Mouse (Mus musculus): ENCODE measurements around the gene Sh3pxd2a. TPM values are rescaled to one million over a fixed set of nuclear protein-coding genes. Genes with fewer than 3 reads are reported as not detected.

Sh3pxd2a gene
- polyA plus RNA-seq, 1 experiment from 2014 or later: 0.82 TPM

- DNase-seq: no peak
- Histone ChIP-seq H3K9ac (replicated peaks) (no peak overlapping the region), H3K4me3 (ENCODE audit: low read depth, low read length) (no peak overlapping the region), H3K27ac (ENCODE audit: low read depth) (no peak overlapping the region), H3K4me2 (ENCODE audit: low read depth, low read length) (no peak overlapping the region), H3K27me3 (ENCODE audit: insufficient read depth, low read length) (peaks cover 20% of the 10 kb centered on the region), H3K4me1 (ENCODE audit: insufficient read depth) (no peaks in the 10 kb centered on the region), H3K36me3 (replicated peaks; ENCODE audit: insufficient read depth, low read length) (no peaks in the 10 kb centered on the region), H3K9me3 (ENCODE audit: low read length) (no peaks in the 10 kb centered on the region)
- ATAC-seq: no peak
- 68% methylated on average over 7 of the region's 7 CpGs for WGBS (ENCODE audit: insufficient replicate concordance)
- TF ChIP-seq EP300 (IDR thresholded peaks at IDR 0.05; ENCODE audit: low read depth) (no peak), CTCF (IDR thresholded peaks at IDR 0.05; ENCODE audit: low read depth) (no peak)
Observed at GRCm38 (mm10) chr19:47347021-47347643, 117.1 kb downstream of the Sh3pxd2a start.

- peaks cover 20% of the 10 kb centered on the region for H3K27me3 ChIP-seq (ENCODE audit: insufficient read depth, low read length)
- no peak for TF ChIP-seq EP300 (IDR thresholded peaks at IDR 0.05; ENCODE audit: low read depth)
- no peak for TF ChIP-seq CTCF (IDR thresholded peaks at IDR 0.05; ENCODE audit: low read depth)
- no peak overlapping the region for H3K27ac ChIP-seq (ENCODE audit: low read depth)
- no peaks in the 10 kb centered on the region for H3K4me1 ChIP-seq (ENCODE audit: insufficient read depth)
- 69% methylated on average over 8 of the region's 8 CpGs for WGBS (ENCODE audit: insufficient replicate concordance)
- H3K4me2 ChIP-seq (ENCODE audit: low read depth, low read length): no peak overlapping the region
- H3K9me3 ChIP-seq (ENCODE audit: low read length): no peaks in the 10 kb centered on the region
- no peak for ATAC-seq
- H3K9ac ChIP-seq (replicated peaks): no peak overlapping the region
- H3K4me3 ChIP-seq (ENCODE audit: low read depth, low read length): no peak overlapping the region
- no peak for DNase-seq
- no peaks in the 10 kb centered on the region for H3K36me3 ChIP-seq (replicated peaks; ENCODE audit: insufficient read depth, low read length)
Observed at GRCm38 (mm10) chr19:47346606-47347005, 117.6 kb downstream of the Sh3pxd2a start.

GRCm38 (mm10) chr19:47345851-47346568, 118.2 kb downstream of the Sh3pxd2a start:
- Histone ChIP-seq H3K27me3 (ENCODE audit: insufficient read depth, low read length) (peaks cover 20% of the 10 kb centered on the region), H3K36me3 (replicated peaks; ENCODE audit: insufficient read depth, low read length) (no peaks in the 10 kb centered on the region), H3K27ac (ENCODE audit: low read depth) (no peak overlapping the region), H3K9ac (replicated peaks) (no peak overlapping the region), H3K4me2 (ENCODE audit: low read depth, low read length) (no peak overlapping the region), H3K4me1 (ENCODE audit: insufficient read depth) (no peaks in the 10 kb centered on the region), H3K9me3 (ENCODE audit: low read length) (no peaks in the 10 kb centered on the region), H3K4me3 (ENCODE audit: low read depth, low read length) (no peak overlapping the region)
- TF ChIP-seq CTCF (IDR thresholded peaks at IDR 0.05; ENCODE audit: low read depth) (no peak), EP300 (IDR thresholded peaks at IDR 0.05; ENCODE audit: low read depth) (no peak)
- WGBS (ENCODE audit: insufficient replicate concordance): 60% methylated on average over 6 of the region's 6 CpGs
- DNase-seq (no peak), ATAC-seq (no peak)

- peaks cover 21% of the 10 kb centered on the region for H3K27me3 ChIP-seq (ENCODE audit: insufficient read depth, low read length)
- 5% methylated on average over 34 of the region's 39 CpGs for WGBS (ENCODE audit: insufficient replicate concordance)
- no peak for DNase-seq
Observed at GRCm38 (mm10) chr19:47343422-47343821, 120.8 kb downstream of the Sh3pxd2a start.

GRCm38 (mm10) chr19:47339165-47339564, 125.0 kb downstream of the Sh3pxd2a start:
- no peaks in the 10 kb centered on the region for H3K9me3 ChIP-seq (ENCODE audit: low read length)
- WGBS (ENCODE audit: insufficient replicate concordance): 8% methylated on average over 17 of the region's 17 CpGs
- H3K4me1 ChIP-seq (ENCODE audit: insufficient read depth): peaks cover 2% of the 10 kb centered on the region; the same call in 1 of the 2 replicates
- no peak overlapping the region for H3K27ac ChIP-seq (ENCODE audit: low read depth)
- no peak for TF ChIP-seq EP300 (IDR thresholded peaks at IDR 0.05; ENCODE audit: low read depth)
- peak; percentile 86 for TF ChIP-seq CTCF (IDR thresholded peaks at IDR 0.05; ENCODE audit: low read depth)
- no peak overlapping the region for H3K9ac ChIP-seq (replicated peaks)
- peak; percentile 82 for DNase-seq
- no peaks in the 10 kb centered on the region for H3K36me3 ChIP-seq (replicated peaks; ENCODE audit: insufficient read depth, low read length)
- ATAC-seq: no peak
- H3K4me2 ChIP-seq (ENCODE audit: low read depth, low read length): peak overlapping the region; percentile 52; the same call in 1 of the 2 replicates
- H3K4me3 ChIP-seq (ENCODE audit: low read depth, low read length): no peak overlapping the region
- H3K27me3 ChIP-seq (ENCODE audit: insufficient read depth, low read length): peaks cover 18% of the 10 kb centered on the region

More at GRCm38 (mm10) chr19:47343422-47343821, 120.8 kb downstream of the Sh3pxd2a start:
- H3K4me1 ChIP-seq (ENCODE audit: insufficient read depth): peaks cover 2% of the 10 kb centered on the region; the same call in 1 of the 2 replicates
- no peak for ATAC-seq
- H3K4me2 ChIP-seq (ENCODE audit: low read depth, low read length): peak overlapping the region; percentile 40
- no peak overlapping the region for H3K27ac ChIP-seq (ENCODE audit: low read depth)
- no peak overlapping the region; the same call in 1 of the 2 replicates for H3K4me3 ChIP-seq (ENCODE audit: low read depth, low read length)
- no peak for TF ChIP-seq CTCF (IDR thresholded peaks at IDR 0.05; ENCODE audit: low read depth)
- TF ChIP-seq EP300 (IDR thresholded peaks at IDR 0.05; ENCODE audit: low read depth): no peak
- no peaks in the 10 kb centered on the region for H3K9me3 ChIP-seq (ENCODE audit: low read length)
- no peak overlapping the region for H3K9ac ChIP-seq (replicated peaks)
- no peaks in the 10 kb centered on the region for H3K36me3 ChIP-seq (replicated peaks; ENCODE audit: insufficient read depth, low read length)

GRCm38 (mm10) chr19:47338396-47339164, 125.6 kb downstream of the Sh3pxd2a start:
- Histone ChIP-seq H3K36me3 (replicated peaks; ENCODE audit: insufficient read depth, low read length) (no peaks in the 10 kb centered on the region), H3K4me3 (ENCODE audit: low read depth, low read length) (no peak overlapping the region), H3K9me3 (ENCODE audit: low read length) (no peaks in the 10 kb centered on the region), H3K27ac (ENCODE audit: low read depth) (no peak overlapping the region), H3K27me3 (ENCODE audit: insufficient read depth, low read length) (peaks cover 13% of the 10 kb centered on the region; the same call in 1 of the 2 replicates), H3K4me1 (ENCODE audit: insufficient read depth) (peaks cover 2% of the 10 kb centered on the region; the same call in 1 of the 2 replicates), H3K9ac (replicated peaks) (no peak overlapping the region), H3K4me2 (ENCODE audit: low read depth, low read length) (peak overlapping the region; percentile 52; the same call in 1 of the 2 replicates)
- no peak for DNase-seq
- no peak for ATAC-seq
- TF ChIP-seq CTCF (IDR thresholded peaks at IDR 0.05; ENCODE audit: low read depth) (no peak), EP300 (IDR thresholded peaks at IDR 0.05; ENCODE audit: low read depth) (no peak)
- 45% methylated on average over 24 of the region's 24 CpGs for WGBS (ENCODE audit: insufficient replicate concordance)

Data from liver, postnatal 0 days (tissue).